Mouse (Mus musculus) lung, postnatal 0 days (tissue): ENCODE measurements around the gene Gm11213.

Source experiments
- CTCF ChIP-seq: IDR thresholded peaks from 2 replicates; pipeline ENCODE4 v1.5.1; 2016; ENCODE audit warnings: antibody characterized with exemption, mild to moderate bottlenecking
- EP300 ChIP-seq: IDR thresholded peaks from 2 replicates; pipeline ENCODE4 v1.6.1; 2016; ENCODE audit warnings: antibody characterized with exemption, mild to moderate bottlenecking, control low read depth

DNA sequence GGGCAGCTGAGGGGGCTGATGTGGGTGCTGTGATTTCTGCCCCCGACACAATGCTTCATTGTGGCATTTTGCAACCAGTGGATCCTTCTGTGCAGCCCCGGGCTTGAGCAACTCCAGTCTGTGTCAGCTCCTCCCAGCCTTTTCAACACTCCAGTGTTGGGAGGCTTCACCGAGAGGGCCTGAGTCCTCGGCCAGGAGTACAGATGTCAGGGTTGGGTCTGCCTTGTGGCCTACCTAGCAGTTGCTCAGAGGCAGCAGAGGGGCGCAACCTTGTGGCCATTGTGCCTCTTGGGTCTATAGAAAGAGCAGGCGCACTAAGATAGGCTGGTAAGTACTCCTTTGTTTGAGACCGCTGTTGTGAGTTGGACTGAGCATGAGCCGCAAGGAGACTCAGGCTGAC is 45.0 kb downstream of the Gm11213 start:
- peak; percentile 58 for TF ChIP-seq CTCF
- no peak for TF ChIP-seq EP300
